Mouse (Mus musculus) hindbrain, postnatal 0 days (tissue): ENCODE measurements at regions not wholly inside any gene's neighbourhood (a gene's known extent, or its start where the extent isn't known, plus 50 kb on each side); places are given as distances from the start of the nearest gene placed in this dataset.
A peak's percentile ranks its signal among the peaks of the same experiment; 100 is the strongest.

Experiments used
- ATAC-seq: fragments of 200-750 bp; cut with Nextera tagmentation; 2 replicates; pipeline ENCODE4 v1.8.0; 2017; ENCODE audit warnings: mild to moderate bottlenecking, moderate TSS enrichment, moderate library complexity
- DNase-seq: peaks from one replicate; pipeline ENCODE4 v3.0.0-alpha.2; 2015; ENCODE audit warnings: low spot score
- H3K27ac ChIP-seq: fragments of 300-500 bp; sonication (generic); 2 replicates; pipeline ENCODE4 v1.5.1; 2014; ENCODE audit warnings: mild to moderate bottlenecking
- H3K27me3 ChIP-seq: fragments of 300-500 bp; sonication (generic); 2 replicates; pipeline ENCODE4 v1.6.1; 2014; ENCODE audit warnings: low read length, mixed read lengths; ENCODE audit not compliant: insufficient read depth
- H3K36me3 ChIP-seq: fragments of 300-500 bp; sonication (generic); 2 replicates; pipeline ENCODE4 v1.6.1; 2014; ENCODE audit warnings: low read length, mixed read lengths; ENCODE audit not compliant: insufficient read depth
- H3K4me1 ChIP-seq: fragments of 300-500 bp; sonication (generic); 2 replicates; pipeline ENCODE4 v1.6.1; 2014; ENCODE audit warnings: antibody characterized with exemption, low read length, mixed read lengths; ENCODE audit not compliant: insufficient read depth
- H3K4me2 ChIP-seq: fragments of 300-500 bp; sonication (generic); 2 replicates; pipeline ENCODE4 v1.6.1; 2014; ENCODE audit warnings: low read depth, mild to moderate bottlenecking, low read length, moderate library complexity, mixed read lengths
- H3K4me3 ChIP-seq: fragments of 300-500 bp; sonication (generic); 2 replicates; pipeline ENCODE4 v1.5.1; 2014; ENCODE audit warnings: low read length
- H3K9ac ChIP-seq: fragments of 300-500 bp; sonication (generic); replicated peaks from 2 replicates; pipeline ENCODE4 v1.6.1; 2014; ENCODE audit warnings: mild to moderate bottlenecking, low read length, moderate library complexity, mixed read lengths
- H3K9me3 ChIP-seq: fragments of 300-500 bp; sonication (generic); 2 replicates; pipeline ENCODE4 v1.6.1; 2016; ENCODE audit warnings: low read length, mixed read lengths
- CTCF ChIP-seq: IDR thresholded peaks from 2 replicates; pipeline ENCODE4 v1.5.1; 2016; ENCODE audit warnings: antibody characterized with exemption, control low read depth, low read depth
- WGBS: fragments of 180-500 bp; shearing (Covaris S2); extraction: QIAGEN DNeasy Blood & Tissue Kit; methylation state at CpG from one replicate; pipeline ENCODE4 v1.1.7; 2014; 5-methylcytosine and 5-hydroxymethylcytosine counted together

DNA sequence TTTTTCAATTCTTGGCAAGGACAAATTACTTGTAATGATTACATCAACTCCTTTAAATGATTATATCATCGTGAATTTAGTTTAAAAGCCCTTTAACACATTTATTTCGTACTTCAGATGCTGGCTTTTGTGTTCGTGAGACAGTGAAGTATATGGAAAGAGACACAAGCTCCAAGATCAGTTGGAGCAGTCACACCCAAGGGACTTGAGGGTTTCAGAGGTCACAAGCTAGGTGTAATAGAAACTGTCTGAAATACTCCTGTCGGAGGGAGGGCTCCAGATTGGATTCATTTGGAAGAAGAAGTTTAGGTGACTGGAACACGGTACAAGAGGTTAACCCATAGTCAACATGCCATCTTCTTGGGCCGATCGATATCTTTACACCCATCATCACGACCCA lies 1023.5 kb downstream of the Adgrl2 start:
- H3K27ac ChIP-seq: no peak overlapping the region
- no peak overlapping the region for H3K9ac ChIP-seq
- H3K4me2 ChIP-seq: peak overlapping the region; percentile 27; the same call in 1 of the 2 replicates
- no peak for TF ChIP-seq CTCF
- no peaks in the 10 kb centered on the region for H3K36me3 ChIP-seq
- no peak overlapping the region for H3K4me3 ChIP-seq
- DNase-seq: no peak
- WGBS: 79% methylated on average over 8 of the region's 8 CpGs
- H3K27me3 ChIP-seq: no peaks in the 10 kb centered on the region
- no peaks in the 10 kb centered on the region for H3K4me1 ChIP-seq
- no peaks in the 10 kb centered on the region for H3K9me3 ChIP-seq
- no peak for ATAC-seq

DNA sequence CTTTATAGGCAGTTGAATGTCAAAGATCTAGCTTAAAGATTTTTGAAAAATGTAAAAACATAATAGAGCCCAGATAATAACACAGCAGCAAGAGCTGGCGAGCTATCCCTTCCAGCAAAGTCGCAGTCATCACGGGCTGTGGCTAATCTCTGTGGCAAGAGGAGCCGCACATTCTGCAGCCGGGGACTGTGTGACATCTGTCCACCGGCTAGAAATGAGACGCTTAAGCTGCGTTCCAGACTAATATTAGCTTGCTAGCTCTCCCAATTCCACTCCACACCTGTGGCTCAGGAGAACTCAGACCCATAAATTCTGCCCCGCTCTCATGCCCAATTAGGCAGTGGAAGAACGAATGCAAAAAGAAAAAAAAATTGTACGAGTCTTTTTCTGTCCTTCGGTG lies 1024.0 kb downstream of the Adgrl2 start:
- no peak overlapping the region for H3K27ac ChIP-seq
- no peaks in the 10 kb centered on the region for H3K36me3 ChIP-seq
- WGBS: 39% methylated on average over 12 of the region's 12 CpGs
- ATAC-seq (peak; percentile 53; the same call in 1 of the 2 replicates), DNase-seq (peak; percentile 55)
- no peaks in the 10 kb centered on the region for H3K9me3 ChIP-seq
- no peak overlapping the region for H3K9ac ChIP-seq
- no peaks in the 10 kb centered on the region for H3K4me1 ChIP-seq
- H3K4me3 ChIP-seq: no peak overlapping the region
- H3K27me3 ChIP-seq: no peaks in the 10 kb centered on the region
- H3K4me2 ChIP-seq: peak overlapping the region; percentile 27; the same call in 1 of the 2 replicates
- TF ChIP-seq CTCF: no peak

DNA sequence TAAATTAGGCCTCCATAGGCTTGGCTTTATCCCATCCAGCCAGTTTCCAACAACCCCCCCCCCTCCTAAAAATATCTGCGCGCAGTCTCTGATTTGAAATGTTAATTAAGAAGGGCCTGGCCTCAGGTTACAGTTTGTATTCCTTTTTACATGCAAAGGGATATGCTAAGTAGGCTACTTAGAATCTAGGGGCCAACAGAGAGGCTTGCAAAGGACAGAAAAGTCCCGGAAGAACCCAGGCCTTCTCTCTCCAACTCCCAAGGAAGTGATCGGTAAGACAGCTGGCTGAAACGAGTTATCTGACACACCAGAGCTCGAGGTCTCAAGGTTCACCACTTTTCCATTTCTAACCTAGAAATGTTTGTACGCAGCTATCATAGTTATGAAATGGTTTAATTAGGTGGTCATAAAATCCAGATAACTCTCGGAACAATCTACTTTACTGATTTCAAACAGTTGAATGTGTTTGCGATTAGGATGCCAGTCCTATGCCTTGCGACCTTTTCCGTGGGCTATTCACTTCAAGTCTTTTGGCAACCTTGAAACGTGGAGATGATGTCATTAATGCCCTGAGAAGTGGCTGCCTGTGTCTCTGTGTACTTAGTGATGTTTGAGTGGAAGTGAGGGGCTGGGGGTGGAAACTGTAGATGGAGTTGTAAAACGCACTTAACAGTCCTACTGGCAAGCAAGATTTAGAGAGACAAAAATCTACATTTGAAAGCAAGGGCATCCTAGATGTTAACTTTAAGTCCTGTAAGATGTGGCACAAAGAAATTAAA lies 1026.5 kb downstream of the Adgrl2 start:
- TF ChIP-seq CTCF: no peak
- Histone ChIP-seq H3K36me3 (no peaks in the 10 kb centered on the region), H3K9me3 (no peaks in the 10 kb centered on the region), H3K9ac (no peak overlapping the region), H3K4me3 (no peak overlapping the region), H3K4me1 (no peaks in the 10 kb centered on the region), H3K27ac (no peak overlapping the region), H3K4me2 (no peak overlapping the region), H3K27me3 (no peaks in the 10 kb centered on the region)
- 38% methylated on average over 13 of the region's 13 CpGs for WGBS
- ATAC-seq (no peak), DNase-seq (no peak)

DNA sequence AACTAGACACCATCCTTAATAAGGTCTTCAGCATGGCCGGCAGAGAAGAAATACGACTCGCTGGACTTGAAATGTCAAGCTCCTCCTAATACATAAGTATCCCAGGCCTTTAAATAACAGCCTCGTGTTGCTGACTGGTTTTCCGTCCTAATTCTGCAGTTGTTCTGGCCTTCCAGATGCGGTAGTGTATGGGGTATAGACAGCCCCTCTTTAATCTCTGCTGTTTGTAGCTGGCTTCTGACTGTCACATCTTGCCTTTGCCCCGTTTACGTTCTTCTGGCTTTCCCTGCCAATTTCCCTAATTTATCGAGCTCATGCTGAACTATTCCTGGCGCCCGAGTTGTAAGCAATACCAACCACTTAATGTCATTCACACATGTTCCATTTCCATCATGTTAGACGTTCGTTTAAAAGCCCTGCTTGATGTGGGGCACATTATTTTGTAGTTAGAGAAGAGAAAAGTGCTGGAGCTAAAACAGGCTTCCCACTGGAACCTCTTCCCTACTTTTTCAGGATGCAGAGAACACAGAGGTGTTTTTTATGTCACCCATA lies 1042.2 kb downstream of the Adgrl2 start:
- Histone ChIP-seq H3K36me3 (no peaks in the 10 kb centered on the region), H3K27me3 (no peaks in the 10 kb centered on the region), H3K4me3 (no peak overlapping the region), H3K9me3 (no peaks in the 10 kb centered on the region), H3K9ac (no peak overlapping the region), H3K4me1 (no peaks in the 10 kb centered on the region), H3K4me2 (no peak overlapping the region), H3K27ac (no peak overlapping the region)
- TF ChIP-seq CTCF: no peak
- WGBS: 71% methylated on average over 13 of the region's 13 CpGs
- no peak for DNase-seq
- ATAC-seq: no peak

DNA sequence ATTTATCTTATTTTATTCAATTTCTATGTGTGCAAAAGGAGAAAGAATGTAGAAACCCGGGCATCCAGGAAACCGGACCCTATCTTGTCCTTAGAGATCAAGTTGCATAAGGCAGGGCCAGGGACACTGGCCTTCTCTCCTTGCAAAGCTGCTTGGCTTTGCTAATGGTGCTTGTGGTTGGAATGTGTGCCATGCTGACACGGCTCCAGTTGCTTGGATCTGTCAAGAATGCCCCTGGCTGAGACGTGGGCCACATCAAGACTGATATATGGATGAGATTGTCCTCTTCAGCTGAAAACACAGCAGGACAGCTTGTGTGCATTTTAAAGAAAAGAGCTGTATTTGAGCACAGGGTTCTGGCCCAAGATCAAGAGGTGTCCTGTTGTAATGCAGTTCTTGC lies 1047.0 kb downstream of the Adgrl2 start:
- WGBS: 65% methylated on average over 4 of the region's 4 CpGs
- H3K9me3 ChIP-seq: no peaks in the 10 kb centered on the region
- no peak overlapping the region for H3K9ac ChIP-seq
- ATAC-seq: no peak
- no peaks in the 10 kb centered on the region for H3K4me1 ChIP-seq
- no peaks in the 10 kb centered on the region for H3K27me3 ChIP-seq
- no peak overlapping the region for H3K27ac ChIP-seq
- H3K4me2 ChIP-seq: no peak overlapping the region
- no peak overlapping the region for H3K4me3 ChIP-seq
- no peak for TF ChIP-seq CTCF
- no peak for DNase-seq
- no peaks in the 10 kb centered on the region for H3K36me3 ChIP-seq

DNA sequence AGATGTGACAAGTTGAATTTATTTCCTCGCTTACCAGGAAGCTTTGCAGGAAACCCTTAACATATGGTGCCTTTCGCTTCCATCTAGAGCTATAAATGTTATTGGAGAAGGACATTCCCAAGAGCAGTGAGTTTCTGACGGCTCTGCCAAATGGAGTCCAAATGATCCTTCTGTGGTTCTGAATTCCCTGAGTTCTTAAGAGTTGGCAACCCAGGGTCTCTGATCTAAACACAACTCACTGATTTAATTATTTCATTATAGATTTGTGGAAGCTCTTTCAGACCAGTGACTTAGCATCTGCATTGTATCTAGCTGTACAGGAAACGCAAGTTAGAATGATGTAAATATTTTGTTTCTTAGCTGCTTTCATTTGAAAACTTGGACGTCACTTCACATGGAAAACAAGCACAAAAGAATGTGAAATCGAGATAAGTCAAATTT lies 1059.5 kb downstream of the Adgrl2 start:
- Histone ChIP-seq H3K9me3 (no peaks in the 10 kb centered on the region), H3K36me3 (no peaks in the 10 kb centered on the region), H3K27ac (no peak overlapping the region), H3K4me1 (no peaks in the 10 kb centered on the region), H3K4me2 (no peak overlapping the region), H3K27me3 (no peaks in the 10 kb centered on the region), H3K9ac (no peak overlapping the region), H3K4me3 (no peak overlapping the region)
- 69% methylated on average over 6 of the region's 6 CpGs for WGBS
- DNase-seq: no peak
- no peak for ATAC-seq
- TF ChIP-seq CTCF: no peak

DNA sequence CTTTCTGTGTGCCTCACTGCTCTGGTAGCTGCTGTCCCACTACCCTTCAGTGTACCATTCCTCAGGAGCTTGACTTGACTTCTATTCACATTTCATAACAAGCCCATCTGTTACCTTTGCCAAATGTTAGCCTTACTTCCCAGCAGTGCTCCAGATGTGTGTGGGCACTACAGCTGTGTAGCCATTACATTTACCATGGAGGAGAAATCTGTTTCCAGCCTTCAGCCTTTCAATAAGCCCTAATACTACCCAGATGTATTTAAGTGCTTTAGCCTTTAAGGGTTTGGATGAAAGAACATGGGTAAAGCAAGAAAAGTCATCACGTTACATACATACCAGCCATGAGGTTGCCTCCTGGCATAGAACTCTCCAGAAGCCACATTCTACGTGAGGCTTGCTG lies 1068.0 kb downstream of the Ttll7 start:
- Histone ChIP-seq H3K27me3 (no peaks in the 10 kb centered on the region), H3K36me3 (no peaks in the 10 kb centered on the region), H3K27ac (no peak overlapping the region), H3K4me1 (no peaks in the 10 kb centered on the region), H3K4me3 (no peak overlapping the region), H3K4me2 (no peak overlapping the region), H3K9ac (no peak overlapping the region), H3K9me3 (no peaks in the 10 kb centered on the region)
- 94% methylated on average over 2 of the region's 2 CpGs for WGBS
- DNase-seq (no peak), ATAC-seq (no peak)
- TF ChIP-seq CTCF: no peak
